Mouse (Mus musculus) liver, adult 2 months (tissue): ENCODE measurements around the gene Ifitm3.

ENCODE experiments used
- CTCF ChIP-seq: fragments of 200-500 bp; IDR thresholded peaks from 2 replicates; pipeline ENCODE4 v1.5.1; 2011; ENCODE audit warnings: low read depth, low read length, control low read depth
- POLR2A ChIP-seq: fragments of 200-500 bp; IDR thresholded peaks from 2 replicates; pipeline ENCODE4 v1.6.1; 2011; ENCODE audit warnings: low read length, control low read depth; ENCODE audit not compliant: insufficient read depth; ENCODE audit errors: extremely low read depth

GRCm38 (mm10) chr7:141057541-141057940 is 47.0 kb upstream of the Ifitm3 start:
- no peak for TF ChIP-seq POLR2A
- TF ChIP-seq CTCF = no peak
